Mouse (Mus musculus) MEL (cell line): ENCODE data around the gene Kcns1.

Experiments used
- CHD2 ChIP-seq: IDR thresholded peaks from 2 replicates; pipeline ENCODE4 v1.6.1; 2011; ENCODE audit warnings: low read length, improper control_type of control experiment
- CTCF ChIP-seq, 3 experiments: IDR thresholded peaks in 2 of 3; conservative IDR thresholded peaks in 1 of 3; 2 replicates each; pipeline ENCODE4 v1.5.1; 2011 to 2012; ENCODE audit warnings: low read length in 3 of 3, low read depth in 2 of 3, mild to moderate bottlenecking in 2 of 3, improper control_type of control experiment in 1 of 3, inconsistent platforms in 1 of 3, mixed read lengths in 1 of 3, moderate library complexity in 1 of 3; ENCODE audit not compliant: control insufficient read depth in 1 of 3, insufficient read depth in 1 of 3, poor library complexity in 1 of 3, severe bottlenecking in 1 of 3
- EP300 ChIP-seq, 2 experiments: IDR thresholded peaks; 2 replicates each; pipeline ENCODE4 v1.6.1; 2011; ENCODE audit warnings: improper control_type of control experiment in 2 of 2, low read length in 2 of 2, low read depth in 1 of 2, mild to moderate bottlenecking in 1 of 2
- GATA1 ChIP-seq: IDR thresholded peaks from 2 replicates; pipeline ENCODE4 v1.6.1; 2011; ENCODE audit warnings: low read depth, low read length, improper control_type of control experiment
- JUND ChIP-seq: IDR thresholded peaks from 2 replicates; pipeline ENCODE4 v1.6.1; 2011; ENCODE audit warnings: low read depth, mild to moderate bottlenecking, improper control_type of control experiment, low read length
- MAFK ChIP-seq: IDR thresholded peaks from 2 replicates; pipeline ENCODE4 v1.6.1; 2011; ENCODE audit warnings: low read depth, mild to moderate bottlenecking, low read length, improper control_type of control experiment, borderline replicate concordance
- MAX ChIP-seq: IDR thresholded peaks from 2 replicates; pipeline ENCODE4 v1.6.1; 2011; ENCODE audit warnings: low read length, improper control_type of control experiment
- MEF2A ChIP-seq: IDR thresholded peaks from 2 replicates; pipeline ENCODE4 v1.6.1; 2014; ENCODE audit warnings: low read depth, mild to moderate bottlenecking, inconsistent platforms, low read length, improper control_type of control experiment; ENCODE audit not compliant: poor library complexity, insufficient replicate concordance, severe bottlenecking; ENCODE audit errors: extremely low read depth
- POLR2A ChIP-seq, 2 experiments: IDR thresholded peaks; 2 replicates each; pipeline ENCODE4 v1.6.1; 2011 to 2012; ENCODE audit warnings: low read length in 2 of 2, mild to moderate bottlenecking in 2 of 2, control low read depth in 1 of 2, improper control_type of control experiment in 1 of 2, low read depth in 1 of 2, moderate library complexity in 1 of 2; ENCODE audit not compliant: control insufficient read depth in 1 of 2, insufficient read depth in 1 of 2, poor library complexity in 1 of 2
- RAD21 ChIP-seq: IDR thresholded peaks from 2 replicates; pipeline ENCODE4 v1.6.1; 2011; ENCODE audit warnings: mild to moderate bottlenecking, low read depth, low read length, improper control_type of control experiment
- SMC3 ChIP-seq: IDR thresholded peaks from 2 replicates; pipeline ENCODE4 v1.6.1; 2011; ENCODE audit warnings: low read depth, low read length, improper control_type of control experiment
- TAL1 ChIP-seq: IDR thresholded peaks from 2 replicates; pipeline ENCODE4 v1.6.1; 2012; ENCODE audit warnings: mild to moderate bottlenecking, inconsistent platforms, low read length, moderate library complexity, mixed read lengths
- TCF12 ChIP-seq: IDR thresholded peaks from 2 replicates; pipeline ENCODE4 v1.6.1; 2014; ENCODE audit warnings: low read depth, mild to moderate bottlenecking, inconsistent platforms, low read length, improper control_type of control experiment, moderate library complexity

- no peak for TF ChIP-seq CHD2
- TF ChIP-seq JUND: no peak
- TF ChIP-seq CTCF (IDR thresholded peaks at IDR 0.05 in 2 of 3, conservative IDR thresholded peaks at IDR 0.05 in 1 of 3; ENCODE audit: control insufficient read depth in 1 of 3, insufficient read depth in 1 of 3, low read depth in 2 of 3, low read length in 3 of 3, poor library complexity in 1 of 3, severe bottlenecking in 1 of 3): no peak
- no peak for TF ChIP-seq TAL1
- TF ChIP-seq RAD21: no peak
- no peak for TF ChIP-seq EP300 (IDR thresholded peaks at IDR 0.05; ENCODE audit: low read depth in 1 of 2, low read length in 2 of 2)
- TF ChIP-seq POLR2A (IDR thresholded peaks at IDR 0.05; ENCODE audit: control insufficient read depth in 1 of 2, insufficient read depth in 1 of 2, low read depth in 1 of 2, low read length in 2 of 2, poor library complexity in 1 of 2): no peak
- no peak for TF ChIP-seq TCF12
- no peak for TF ChIP-seq MAX
- TF ChIP-seq SMC3: no peak
- TF ChIP-seq GATA1: no peak
- no peak for TF ChIP-seq MEF2A
- TF ChIP-seq MAFK: no peak
These were observed 19.7 kb upstream of the Kcns1 start, which contains the start of gene Wfdc12 for GRCm38 (mm10) chr2:164190576-164190975.
